Mouse (Mus musculus) regulatory T cell (primary cell): ENCODE results near the gene Ano2.

Experiments used
- in situ Hi-C: fragments of 300-600 bp; cut with MboI, MseI; formaldehyde crosslinking; loops from one replicate; pipeline ENCODE4 v1.15.1; 2025; ENCODE audit warnings: high pct_unique_total_duplicates

The Ano2 gene

DNA sequence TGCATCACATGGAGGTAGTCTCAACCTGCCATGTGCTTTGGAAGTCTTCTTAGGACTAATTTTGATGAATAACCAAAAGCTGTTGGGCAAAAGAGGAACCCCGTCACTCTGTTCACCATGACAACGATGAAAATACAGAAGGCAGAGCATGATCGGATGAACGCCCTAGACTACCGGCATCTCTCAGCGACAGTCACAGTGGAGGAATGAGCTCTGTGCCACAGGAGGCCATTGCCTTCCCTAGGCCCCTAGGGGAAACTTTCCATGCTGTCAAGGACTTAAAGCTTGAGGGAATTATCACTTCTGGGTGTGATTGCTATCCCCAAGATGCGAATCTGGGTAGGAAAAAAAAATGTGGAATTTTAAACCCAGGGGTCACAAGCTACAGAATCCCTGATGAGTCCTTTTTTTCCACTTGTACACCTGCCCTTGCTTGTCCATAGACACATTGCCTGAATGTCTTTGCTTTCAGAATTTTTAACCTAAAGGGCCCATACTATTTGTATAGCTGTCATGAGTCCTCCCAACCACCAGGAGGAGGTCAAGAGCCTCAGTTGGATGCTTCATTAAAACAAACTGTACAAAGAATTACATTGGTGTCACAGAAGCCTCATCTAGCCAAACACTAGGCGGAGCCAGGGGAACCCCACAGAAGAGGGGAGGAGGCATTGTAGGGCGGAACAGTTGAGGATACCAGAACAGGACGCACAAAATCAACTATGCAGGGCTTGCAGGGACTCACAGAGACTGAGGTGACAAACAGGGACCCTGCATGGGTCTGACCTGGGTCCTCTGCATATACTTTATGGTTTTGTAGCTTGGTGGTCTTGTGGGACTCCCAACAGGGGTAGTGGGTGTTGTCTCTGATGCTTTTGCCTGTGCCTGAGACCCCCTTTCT, 53.2 kb downstream of the Ano2 start:
- in situ Hi-C loops: no loop called here

DNA sequence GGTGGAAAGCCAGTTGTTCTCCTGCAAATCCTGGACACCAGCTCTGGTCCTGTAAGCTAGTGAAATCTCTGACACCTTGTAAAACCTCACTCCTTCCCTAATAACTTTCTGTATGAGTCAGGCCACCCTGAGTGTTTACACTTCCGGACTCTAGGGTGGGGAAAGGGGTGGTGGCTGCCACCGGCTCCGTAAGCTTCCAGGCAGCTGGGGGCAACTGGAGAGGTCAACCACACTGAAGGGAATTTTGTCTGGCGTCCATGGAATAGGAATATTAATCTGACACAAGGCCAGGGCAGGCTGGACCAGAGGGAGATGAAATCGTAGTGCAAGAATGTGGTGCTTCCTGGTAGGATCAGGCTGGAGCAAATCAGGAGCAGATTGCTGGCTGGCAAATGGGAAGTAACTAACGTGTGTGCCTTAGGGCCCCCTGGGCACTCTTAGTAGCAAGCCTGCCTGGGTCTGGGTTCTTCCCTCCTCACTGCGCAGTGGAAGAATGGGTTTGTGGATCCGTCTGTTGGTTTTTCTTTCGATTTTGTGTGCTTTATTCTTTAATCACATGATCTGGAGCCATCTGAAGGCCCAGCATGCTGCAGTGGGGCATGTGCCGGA, 57.2 kb downstream of the Ano2 start:
- in situ Hi-C loops: no loop called here

DNA sequence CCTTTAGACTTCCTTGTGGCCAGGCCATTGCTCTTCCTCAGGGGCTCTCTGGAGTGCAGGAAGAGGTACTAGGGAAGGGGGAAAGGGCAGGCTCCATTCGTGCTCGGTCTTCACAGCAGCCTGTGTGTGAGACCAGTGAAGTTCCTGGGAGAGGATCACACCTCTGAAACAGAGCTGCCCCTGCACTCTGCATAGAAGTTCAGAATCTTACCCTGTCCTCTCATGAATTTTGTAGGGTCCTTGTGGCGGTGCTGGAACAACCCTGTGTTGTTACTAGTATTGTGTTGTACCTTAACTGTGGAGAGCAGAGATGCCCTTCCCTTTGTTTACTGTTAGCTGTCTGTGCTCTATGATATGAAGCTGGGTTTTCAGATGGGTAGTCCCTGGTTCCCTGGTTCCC, 58.4 kb downstream of the Ano2 start:
- in situ Hi-C loops: no loop called here

DNA sequence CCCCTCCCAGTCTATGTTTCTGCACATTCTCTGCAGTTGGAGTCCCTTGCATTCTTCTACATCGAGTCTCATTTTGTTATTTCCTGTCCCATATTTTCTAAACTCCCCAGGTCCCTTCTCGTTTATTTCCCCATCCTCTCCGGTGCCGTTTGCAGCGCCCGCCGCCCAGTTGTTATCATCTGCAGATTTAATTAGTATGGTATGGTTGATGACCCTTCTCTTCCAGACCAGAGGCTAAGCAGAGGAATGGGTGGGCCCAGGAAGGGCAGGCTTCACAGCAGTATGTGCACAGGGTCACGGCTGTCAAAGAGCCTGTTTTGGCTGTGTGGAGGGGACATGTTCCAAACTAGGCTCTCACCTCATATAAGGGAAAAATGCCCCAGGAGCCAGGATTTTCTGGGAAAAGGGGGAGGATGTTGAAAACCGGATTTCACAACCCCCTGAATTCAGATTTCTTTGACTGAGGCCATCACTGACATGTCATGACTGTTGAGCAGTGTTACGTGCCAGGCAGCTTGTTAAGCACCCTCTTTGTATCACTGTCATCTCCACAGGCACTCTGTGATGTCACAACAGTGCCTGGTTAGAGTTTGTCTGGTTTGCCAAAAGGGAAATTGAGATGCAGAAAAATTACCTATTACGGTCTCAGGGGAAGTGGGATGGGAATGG, 72.8 kb downstream of the Ano2 start:
- in situ Hi-C loops: no loop called here

DNA sequence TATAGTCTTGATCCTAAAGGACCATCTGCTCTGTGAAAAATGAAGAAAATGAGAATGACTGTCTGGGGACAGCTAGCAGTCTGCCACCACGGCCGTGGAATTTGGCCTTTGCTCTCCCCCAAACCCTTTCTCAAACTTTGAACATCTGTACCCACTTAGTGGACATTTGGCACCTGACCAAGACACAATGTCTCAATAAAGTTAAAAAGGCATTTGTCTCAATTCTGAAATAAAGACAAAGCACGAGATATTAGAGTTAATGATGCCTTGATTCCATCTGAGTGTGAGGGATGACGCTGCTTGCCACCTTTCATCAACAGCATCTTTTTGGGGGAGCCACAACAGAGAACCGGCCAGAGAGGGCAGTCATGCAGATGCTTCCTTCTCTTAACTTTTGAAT, 83.0 kb downstream of the Ano2 start:
- in situ Hi-C loops: no loop called here

GRCm38 (mm10) chr6:125776291-125776690, 86.1 kb downstream of the Ano2 start:
- in situ Hi-C loops: no loop called here

- in situ Hi-C loops: no loop called here
These were observed 112.7 kb downstream of the Ano2 start for GRCm38 (mm10) chr6:125802954-125803353.

GRCm38 (mm10) chr6:125803364-125804011, 113.3 kb downstream of the Ano2 start:
- in situ Hi-C loops: no loop called here

DNA sequence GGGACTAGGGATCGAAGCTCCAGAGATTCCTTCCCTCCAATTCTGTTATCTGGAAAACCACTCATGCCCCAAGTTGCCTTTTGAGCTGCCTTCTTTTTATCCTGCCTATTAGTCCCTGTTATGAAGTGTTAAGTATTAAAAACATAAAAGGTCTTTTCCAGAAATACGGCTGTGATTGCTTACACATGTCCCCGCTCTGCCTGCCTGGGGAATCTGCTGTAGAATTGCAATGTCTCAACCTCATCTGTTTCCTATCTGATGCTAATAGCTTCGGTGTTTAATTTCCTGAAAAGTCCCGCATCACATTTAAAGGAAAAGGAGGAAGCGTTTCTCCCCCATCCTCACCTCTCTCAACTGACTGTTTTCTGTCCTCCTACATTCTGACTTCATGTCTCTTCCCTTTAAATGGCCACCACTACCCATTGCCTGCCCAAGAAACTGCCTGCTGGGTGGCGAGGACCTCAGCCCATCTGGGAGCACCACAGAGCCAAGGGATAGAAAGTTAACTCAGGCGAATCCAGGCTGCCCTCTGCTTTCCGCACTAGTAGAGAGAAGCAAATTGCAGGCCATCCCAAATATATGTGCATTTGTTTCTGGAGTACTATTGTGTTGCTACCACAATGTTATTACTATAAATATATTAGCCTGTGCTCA, 118.9 kb downstream of the Ano2 start:
- in situ Hi-C loops: no loop called here

DNA sequence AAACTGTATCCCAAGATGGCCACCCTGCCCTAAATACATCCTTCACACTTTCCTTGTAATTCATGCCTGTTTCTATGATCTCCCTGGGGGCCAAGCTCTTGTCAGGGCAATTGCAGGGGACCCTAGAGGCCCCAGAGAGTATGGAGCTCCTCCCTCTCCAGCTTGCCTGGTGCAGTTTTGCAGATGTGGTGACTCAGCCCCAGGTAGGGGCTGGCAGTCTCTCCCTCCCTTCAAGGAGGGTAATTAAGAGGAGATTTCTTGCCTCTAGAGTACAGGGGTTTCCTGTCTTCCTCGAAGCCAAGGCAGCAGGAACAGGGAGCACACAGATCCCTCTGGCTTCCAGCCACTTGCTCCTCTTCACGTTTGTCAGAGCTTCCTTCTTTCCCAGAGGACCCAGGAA, 121.2 kb downstream of the Ano2 start:
- in situ Hi-C loops: no loop called here

GRCm38 (mm10) chr6:125838121-125838520, 147.9 kb downstream of the Ano2 start:
- in situ Hi-C loops: no loop called here

DNA sequence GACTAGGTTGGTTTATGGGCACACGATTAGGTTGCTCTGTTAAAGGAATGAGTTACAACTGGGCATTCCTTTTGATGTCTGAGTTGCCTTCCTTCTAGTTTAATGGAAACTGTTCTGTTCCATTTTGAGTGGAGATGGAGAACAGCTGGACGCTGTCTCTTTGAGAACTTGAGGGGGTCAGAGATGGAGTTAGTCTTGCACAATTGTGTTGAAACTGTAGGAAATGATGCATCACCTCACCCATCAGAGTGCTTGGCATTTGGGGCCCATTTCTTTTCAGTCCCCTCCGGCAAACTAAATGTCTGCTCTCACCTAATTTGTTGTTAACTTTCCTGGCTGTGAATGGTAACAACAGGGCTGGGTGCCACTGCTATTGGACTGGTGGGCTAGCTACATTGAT, 151.1 kb downstream of the Ano2 start:
- in situ Hi-C loops: no loop called here

- in situ Hi-C loops: no loop called here
These were observed 161.0 kb downstream of the Ano2 start for GRCm38 (mm10) chr6:125851196-125851595.

- in situ Hi-C loops: no loop called here
These were observed 168.1 kb downstream of the Ano2 start for GRCm38 (mm10) chr6:125858294-125858693.

DNA sequence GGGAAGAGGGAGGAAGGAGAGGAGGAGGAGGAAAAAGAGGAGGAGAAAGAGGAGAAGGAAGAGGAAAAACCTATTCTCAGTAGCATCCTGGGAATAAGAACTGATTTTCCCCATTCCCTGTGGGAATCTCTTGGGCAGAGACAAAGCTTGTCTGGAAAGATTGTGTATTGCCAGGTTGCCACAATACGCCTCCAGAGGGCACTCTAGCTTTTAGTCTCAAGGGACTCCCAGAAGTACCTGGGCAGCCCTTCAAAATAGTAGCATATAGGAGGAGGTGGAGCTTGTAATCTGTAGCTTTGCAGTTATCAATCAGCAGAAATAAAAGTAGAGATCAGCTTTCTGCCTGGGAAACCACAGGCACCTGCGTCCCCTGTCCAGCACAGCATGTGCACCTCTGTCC, 178.3 kb downstream of the Ano2 start:
- in situ Hi-C loops: no loop called here

- in situ Hi-C loops: no loop called here
These were observed 181.3 kb downstream of the Ano2 start for GRCm38 (mm10) chr6:125871482-125871881.

- in situ Hi-C loops: no loop called here
These were observed 184.5 kb downstream of the Ano2 start for GRCm38 (mm10) chr6:125874742-125875141.

- in situ Hi-C loops: no loop called here
These were observed 186.7 kb downstream of the Ano2 start for GRCm38 (mm10) chr6:125876884-125877283.

DNA sequence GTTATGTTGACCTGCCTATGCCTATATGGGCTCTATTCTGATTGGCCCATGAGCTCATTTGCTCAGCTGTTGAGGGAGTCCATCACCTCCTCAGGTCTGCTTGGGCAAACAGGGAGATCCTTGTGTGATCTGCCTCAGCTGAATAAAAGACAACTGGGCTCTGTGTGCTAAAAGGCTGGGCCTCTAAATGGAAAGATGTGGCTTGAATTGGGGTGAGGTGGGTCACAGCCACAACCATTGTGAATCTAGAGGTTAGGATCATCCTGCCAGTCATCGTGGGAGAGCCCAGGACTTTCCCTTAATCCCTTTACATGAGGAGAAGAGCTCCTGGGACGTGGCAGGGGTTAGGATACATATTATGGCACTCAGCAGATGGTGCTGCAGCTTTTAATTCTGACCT, 188.5 kb downstream of the Ano2 start:
- in situ Hi-C loops: no loop called here

GRCm38 (mm10) chr6:125879306-125879705, 189.1 kb downstream of the Ano2 start:
- in situ Hi-C loops: no loop called here

GRCm38 (mm10) chr6:125888596-125888995, 198.4 kb downstream of the Ano2 start:
- in situ Hi-C loops: no loop called here

- in situ Hi-C loops: no loop called here
These were observed 204.1 kb downstream of the Ano2 start for GRCm38 (mm10) chr6:125894340-125894739.
